Mouse (Mus musculus) limb, embryonic 15.5 days (tissue): ENCODE results near the gene Atp2a1. TPM values are rescaled to one million over a fixed set of nuclear protein-coding genes. Genes with fewer than 3 reads are reported as not detected.
A peak's percentile ranks its signal among the peaks of the same experiment; 100 is the strongest.

ENCODE experiments used
- ATAC-seq: fragments of 200-750 bp; cut with Nextera tagmentation; 2 replicates; pipeline ENCODE4 v1.8.0; 2017; ENCODE audit warnings: low read depth, moderate TSS enrichment; ENCODE audit not compliant: insufficient number of reproducible peaks, low FRiP score, low TSS enrichment
- H3K27ac ChIP-seq: fragments of 300-500 bp; sonication (generic); 2 replicates; pipeline ENCODE4 v1.5.1; 2015; ENCODE audit warnings: moderate library complexity, mild to moderate bottlenecking, inconsistent platforms
- H3K27me3 ChIP-seq: fragments of 300-500 bp; sonication (generic); 2 replicates; pipeline ENCODE4 v1.6.1; 2015; ENCODE audit warnings: inconsistent platforms
- H3K36me3 ChIP-seq: fragments of 300-500 bp; sonication (generic); 2 replicates; pipeline ENCODE4 v1.6.1; 2015; ENCODE audit warnings: inconsistent platforms
- H3K4me1 ChIP-seq: fragments of 300-500 bp; sonication (generic); 2 replicates; pipeline ENCODE4 v1.6.1; 2015; ENCODE audit warnings: inconsistent platforms
- H3K4me2 ChIP-seq: fragments of 300-500 bp; sonication (generic); 2 replicates; pipeline ENCODE4 v1.6.1; 2015; ENCODE audit warnings: mild to moderate bottlenecking, inconsistent platforms
- H3K4me3 ChIP-seq: fragments of 300-500 bp; sonication (generic); 2 replicates; pipeline ENCODE4 v1.5.1; 2015; ENCODE audit warnings: mild to moderate bottlenecking, inconsistent platforms
- H3K9ac ChIP-seq: fragments of 300-500 bp; sonication (generic); 2 replicates; pipeline ENCODE4 v1.6.1; 2015; ENCODE audit warnings: inconsistent platforms
- H3K9me3 ChIP-seq: fragments of 300-500 bp; sonication (generic); 2 replicates; pipeline ENCODE4 v1.6.1; 2016; ENCODE audit warnings: inconsistent platforms
- WGBS: fragments of 180-500 bp; shearing (Covaris S2); methylation state at CpG from one replicate; pipeline ENCODE4 v1.1.7; 2015; 5-methylcytosine and 5-hydroxymethylcytosine counted together
- polyA plus RNA-seq: library from polyadenylated mRNA; unstranded; fragments of >200 nt; fragmentation: Nextera tagmentation; extraction: Ambion mirVana; gene quantifications from 2 replicates; pipeline ENCODE4 v1.2.1, GENCODE M21; 2015

Atp2a1 gene
- polyA plus RNA-seq, 1 experiment from 2014 or later = 82.8 TPM

DNA sequence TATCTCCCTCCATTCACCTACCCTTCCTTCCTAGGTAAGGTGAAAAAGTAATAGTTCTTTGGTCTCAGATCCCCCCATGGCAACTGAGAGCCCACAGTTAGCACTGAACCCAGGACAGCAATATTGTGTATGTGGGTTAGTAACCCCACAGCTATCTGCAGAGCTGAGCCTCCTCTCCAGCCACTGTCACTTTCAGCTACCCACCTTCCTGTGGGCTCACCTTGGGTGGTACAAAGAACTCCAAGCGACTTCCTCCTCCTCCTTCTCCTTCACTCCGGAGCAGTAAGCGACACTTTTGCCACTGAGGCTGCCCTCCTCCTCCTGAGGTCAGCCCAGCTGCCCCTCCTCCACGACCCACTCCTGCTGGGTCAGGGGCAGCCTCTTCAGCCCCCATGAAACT, 8.9 kb upstream of the Atp2a1 start:
- Histone ChIP-seq H3K27ac (no peak overlapping the region), H3K36me3 (peaks cover 57% of the 10 kb centered on the region)

DNA sequence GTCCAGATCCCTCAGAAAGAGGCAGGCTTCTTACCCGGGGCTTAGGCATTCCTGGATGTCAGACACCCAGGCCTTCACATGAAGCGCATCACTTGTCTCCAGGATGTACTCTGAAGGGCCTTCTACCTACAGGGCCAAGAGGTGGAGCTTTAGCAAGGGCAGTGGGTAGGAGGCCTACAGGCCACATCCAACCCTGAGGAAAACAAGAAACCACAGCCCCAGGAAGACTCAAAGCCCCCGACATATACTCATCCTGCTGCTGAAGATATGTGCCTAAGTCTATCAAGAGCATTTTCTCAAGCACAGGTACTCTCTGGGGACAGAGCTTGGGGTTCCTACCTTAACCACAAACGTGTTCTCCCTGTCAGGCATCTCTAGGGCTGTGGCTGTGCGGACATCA, 8.5 kb upstream of the Atp2a1 start:
- Histone ChIP-seq H3K4me2 (no peak overlapping the region), H3K9ac (no peak overlapping the region)
- no peak for ATAC-seq

More for the DNA sequence above, 8.9 kb upstream of the Atp2a1 start:
- ATAC-seq = no peak
- WGBS = 67% methylated on average over 4 of the region's 4 CpGs
- H3K9ac ChIP-seq = no peak overlapping the region
- no peak overlapping the region for H3K4me3 ChIP-seq
- H3K27me3 ChIP-seq = no peaks in the 10 kb centered on the region
- H3K4me1 ChIP-seq = peaks cover 22% of the 10 kb centered on the region
- H3K4me2 ChIP-seq = no peak overlapping the region
- no peaks in the 10 kb centered on the region for H3K9me3 ChIP-seq

GRCm38 (mm10) chr7:126470077-126470476, 7.2 kb upstream of the Atp2a1 start:
- WGBS = 75% methylated on average over 6 of the region's 6 CpGs
- no peaks in the 10 kb centered on the region for H3K9me3 ChIP-seq
- peaks cover 26% of the 10 kb centered on the region for H3K4me1 ChIP-seq
- no peak for ATAC-seq
- H3K9ac ChIP-seq = no peak overlapping the region
- no peak overlapping the region for H3K4me3 ChIP-seq
- no peaks in the 10 kb centered on the region for H3K27me3 ChIP-seq
- no peak overlapping the region for H3K4me2 ChIP-seq
- no peak overlapping the region for H3K27ac ChIP-seq
- peaks cover 66% of the 10 kb centered on the region for H3K36me3 ChIP-seq

More for the DNA sequence above, 8.5 kb upstream of the Atp2a1 start:
- no peak overlapping the region for H3K27ac ChIP-seq
- H3K27me3 ChIP-seq = no peaks in the 10 kb centered on the region
- WGBS = 92% methylated on average over 5 of the region's 5 CpGs
- no peaks in the 10 kb centered on the region for H3K9me3 ChIP-seq
- peaks cover 22% of the 10 kb centered on the region for H3K4me1 ChIP-seq
- peaks cover 62% of the 10 kb centered on the region for H3K36me3 ChIP-seq
- H3K4me3 ChIP-seq = no peak overlapping the region

GRCm38 (mm10) chr7:126467834-126468627, 5.1 kb upstream of the Atp2a1 start:
- Histone ChIP-seq H3K27ac (no peak overlapping the region), H3K9me3 (no peaks in the 10 kb centered on the region), H3K4me1 (peaks cover 30% of the 10 kb centered on the region), H3K4me2 (no peak overlapping the region), H3K36me3 (peaks cover 66% of the 10 kb centered on the region), H3K27me3 (no peaks in the 10 kb centered on the region), H3K9ac (no peak overlapping the region), H3K4me3 (no peak overlapping the region)
- no peak for ATAC-seq
- WGBS = 91% methylated on average over 18 of the region's 18 CpGs

DNA sequence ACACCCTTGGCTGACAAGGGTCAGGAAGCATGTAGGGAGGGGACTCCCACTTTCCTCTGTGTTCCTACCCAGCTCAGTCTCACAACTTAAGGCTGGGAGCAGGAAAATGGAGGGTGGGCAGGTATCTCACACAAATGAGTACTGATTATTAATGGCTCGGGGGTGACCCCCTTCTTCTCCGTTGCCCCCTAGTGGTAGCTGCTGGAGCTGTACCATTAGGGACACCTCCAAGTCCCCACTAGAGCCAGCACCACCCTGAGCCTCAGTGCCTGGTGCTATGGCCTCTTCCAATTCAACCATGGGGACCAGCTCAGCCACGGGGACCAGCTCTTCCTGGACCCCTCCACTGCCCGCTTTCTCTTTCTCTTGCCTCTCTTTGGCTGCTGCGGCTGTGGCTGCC, 4.4 kb upstream of the Atp2a1 start:
- H3K36me3 ChIP-seq = peaks cover 61% of the 10 kb centered on the region
- H3K27me3 ChIP-seq = no peaks in the 10 kb centered on the region
- no peak overlapping the region for H3K9ac ChIP-seq
- H3K4me3 ChIP-seq = no peak overlapping the region
- 74% methylated on average over 5 of the region's 5 CpGs for WGBS
- no peak for ATAC-seq
- no peak overlapping the region for H3K27ac ChIP-seq
- peaks cover 26% of the 10 kb centered on the region for H3K4me1 ChIP-seq
- H3K4me2 ChIP-seq = no peak overlapping the region
- H3K9me3 ChIP-seq = no peaks in the 10 kb centered on the region

DNA sequence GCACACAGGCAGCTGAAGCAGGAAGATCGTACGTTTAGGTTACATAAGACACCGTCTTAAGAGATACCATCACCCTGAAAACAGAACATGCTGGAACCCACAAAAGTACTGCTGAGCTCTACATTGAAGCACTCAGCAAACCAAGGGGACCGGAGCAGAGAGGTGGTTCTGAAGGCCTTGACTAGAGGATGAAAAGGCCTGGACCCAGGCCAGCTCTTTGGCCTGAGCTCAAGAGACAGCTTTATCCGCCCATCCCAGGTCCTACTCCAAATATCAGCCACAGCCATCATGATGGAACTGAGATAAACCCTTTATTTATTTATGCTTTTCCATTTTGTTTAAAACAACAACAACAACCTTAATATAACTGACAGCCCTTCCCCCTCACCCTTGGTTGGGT, 3.8 kb upstream of the Atp2a1 start:
- H3K4me1 ChIP-seq = peaks cover 25% of the 10 kb centered on the region
- WGBS = 83% methylated on average over 5 of the region's 5 CpGs
- H3K27me3 ChIP-seq = no peaks in the 10 kb centered on the region
- no peak overlapping the region for H3K9ac ChIP-seq
- peak overlapping the region; percentile 58; the same call in 1 of the 2 replicates for H3K27ac ChIP-seq
- H3K9me3 ChIP-seq = no peaks in the 10 kb centered on the region
- ATAC-seq = no peak
- no peak overlapping the region for H3K4me2 ChIP-seq
- no peak overlapping the region for H3K4me3 ChIP-seq
- H3K36me3 ChIP-seq = peaks cover 55% of the 10 kb centered on the region

DNA sequence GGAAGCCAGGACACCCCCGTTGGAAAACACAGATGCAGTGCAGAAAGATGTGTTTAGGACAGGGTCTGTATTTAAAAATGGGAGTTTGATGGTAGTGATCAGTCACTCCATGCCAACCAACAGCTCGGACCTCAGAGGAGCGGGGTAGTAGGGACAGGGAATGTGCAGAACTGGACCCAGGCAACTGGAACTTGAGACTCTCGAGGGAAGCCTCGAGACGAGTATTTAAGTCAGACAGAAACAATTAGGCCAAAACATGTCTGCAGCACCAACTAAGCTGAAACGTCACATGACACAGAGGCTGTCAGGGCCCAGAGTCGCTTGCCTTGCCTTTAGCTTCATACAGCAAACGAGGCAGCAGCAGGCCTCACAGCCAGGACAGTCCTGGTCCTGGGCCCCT, 3.2 kb upstream of the Atp2a1 start:
- ATAC-seq = no peak
- no peaks in the 10 kb centered on the region for H3K9me3 ChIP-seq
- peaks cover 49% of the 10 kb centered on the region for H3K36me3 ChIP-seq
- H3K27me3 ChIP-seq = no peaks in the 10 kb centered on the region
- WGBS = 59% methylated on average over 9 of the region's 9 CpGs
- H3K27ac ChIP-seq = peak overlapping the region; percentile 58
- peaks cover 26% of the 10 kb centered on the region for H3K4me1 ChIP-seq
- no peak overlapping the region for H3K9ac ChIP-seq
- no peak overlapping the region for H3K4me2 ChIP-seq
- no peak overlapping the region for H3K4me3 ChIP-seq

DNA sequence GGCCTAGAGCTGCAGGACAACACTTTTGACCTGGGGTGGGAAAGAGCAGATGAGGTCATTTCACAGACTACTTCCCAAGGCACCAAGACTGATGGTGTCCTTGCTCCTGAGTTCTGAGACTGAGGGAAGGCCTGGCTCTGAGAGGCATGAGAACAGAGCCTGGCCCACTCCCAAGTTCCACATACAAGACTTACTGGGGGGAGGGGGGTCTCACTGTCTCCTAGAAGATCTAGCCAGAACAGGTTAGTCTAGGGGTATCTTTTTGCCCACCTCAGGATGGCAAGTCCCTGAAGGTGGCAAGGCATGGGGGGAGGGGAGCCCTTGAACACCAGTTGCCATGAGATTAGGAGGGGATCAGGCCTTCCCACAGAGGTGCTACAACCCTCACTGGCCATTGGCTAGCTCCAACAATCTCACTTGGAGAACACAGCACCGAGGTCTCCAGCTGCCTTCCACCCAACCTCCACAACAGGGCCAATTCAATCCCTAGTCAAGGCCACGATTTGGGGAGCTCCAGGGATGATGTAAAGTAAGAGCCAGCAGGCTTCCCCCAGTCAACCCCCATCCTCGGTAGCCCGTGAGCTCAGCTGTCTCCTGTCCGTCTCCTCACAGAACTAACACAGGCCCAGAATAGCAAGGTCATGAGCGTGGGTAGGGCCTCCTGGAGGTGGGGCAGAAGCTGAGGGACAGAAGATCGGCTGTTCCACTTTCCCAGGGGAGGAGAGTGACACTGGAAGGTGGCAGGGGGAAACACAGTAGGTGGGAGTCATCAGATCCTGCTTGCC, 2.5 kb upstream of the Atp2a1 start:
- Histone ChIP-seq H3K27me3 (no peaks in the 10 kb centered on the region), H3K9me3 (no peaks in the 10 kb centered on the region), H3K4me2 (no peak overlapping the region), H3K27ac (peak overlapping the region; percentile 58), H3K4me3 (no peak overlapping the region), H3K36me3 (peaks cover 44% of the 10 kb centered on the region), H3K9ac (no peak overlapping the region), H3K4me1 (peaks cover 32% of the 10 kb centered on the region)
- peak; percentile 21; the same call in 1 of the 2 replicates for ATAC-seq
- WGBS = 45% methylated on average over 7 of the region's 7 CpGs

DNA sequence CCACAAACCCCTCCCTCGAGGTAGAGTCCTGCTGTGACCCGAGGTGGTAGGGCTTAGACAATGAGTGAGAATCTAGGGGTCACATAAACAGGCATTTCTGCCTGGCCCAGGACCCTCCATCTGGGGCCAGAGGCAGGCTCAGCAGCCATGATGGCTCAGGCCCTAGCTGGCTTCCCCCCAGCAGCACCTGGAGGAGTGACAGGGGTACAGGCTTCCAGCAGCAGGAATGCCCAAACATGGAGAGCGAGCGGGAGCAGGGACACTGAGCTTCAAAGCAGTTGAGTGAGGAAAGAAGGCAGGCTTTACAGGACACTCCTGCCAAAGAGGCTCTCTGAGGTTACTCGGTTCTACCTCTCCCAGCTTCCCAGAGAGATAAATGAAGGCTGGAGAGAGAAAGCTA, 1.9 kb upstream of the Atp2a1 start:
- Histone ChIP-seq H3K4me1 (peaks cover 32% of the 10 kb centered on the region), H3K9me3 (no peaks in the 10 kb centered on the region), H3K4me3 (no peak overlapping the region), H3K4me2 (no peak overlapping the region), H3K27me3 (no peaks in the 10 kb centered on the region), H3K9ac (no peak overlapping the region), H3K27ac (peak overlapping the region; percentile 58; the same call in 1 of the 2 replicates), H3K36me3 (peaks cover 38% of the 10 kb centered on the region)
- ATAC-seq = no peak
- 26% methylated on average over 5 of the region's 5 CpGs for WGBS

DNA sequence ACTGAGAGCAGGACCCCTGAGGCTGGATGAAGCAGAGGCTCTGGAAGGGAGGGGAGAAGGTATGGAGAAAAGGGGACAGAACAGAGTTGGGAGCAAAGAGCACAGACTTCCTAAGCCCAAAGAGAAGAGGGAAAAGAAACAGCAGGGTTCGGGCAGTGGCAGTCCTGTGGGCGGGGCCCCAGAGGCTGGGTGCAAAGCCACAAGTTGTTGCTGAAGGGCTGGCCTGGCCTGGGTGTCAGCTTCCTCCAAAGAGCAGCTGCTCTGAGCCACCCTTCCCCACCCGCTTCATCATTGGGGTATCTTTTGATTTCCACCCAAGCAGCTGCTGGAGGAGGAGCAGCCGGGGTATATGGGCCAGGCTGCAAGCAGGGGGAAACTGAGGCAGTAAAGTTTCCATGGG, 1.2 kb upstream of the Atp2a1 start:
- no peaks in the 10 kb centered on the region for H3K27me3 ChIP-seq
- no peak overlapping the region for H3K4me2 ChIP-seq
- 50% methylated on average over 4 of the region's 4 CpGs for WGBS

DNA sequence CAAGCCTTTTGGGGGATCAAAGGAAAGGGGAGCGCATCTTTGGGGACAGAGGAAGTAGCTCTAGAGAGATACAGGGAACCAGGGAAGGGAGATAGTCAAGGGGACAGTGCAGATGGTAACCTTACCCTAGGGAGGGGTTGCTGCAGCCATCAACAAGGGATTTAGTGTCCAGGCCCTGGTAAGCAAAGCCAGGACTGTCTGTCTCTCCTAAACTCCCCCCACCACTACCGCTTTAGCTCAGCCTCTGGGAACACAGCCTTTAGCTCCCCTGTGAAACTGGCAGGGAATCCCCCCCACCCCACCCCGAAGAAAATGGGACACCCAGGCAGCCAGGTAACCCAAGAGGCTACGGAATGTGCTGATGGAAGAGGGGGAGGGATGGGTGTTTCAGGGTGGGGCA, 639 bp upstream of the Atp2a1 start:
- no peak overlapping the region for H3K9ac ChIP-seq
- no peak overlapping the region for H3K4me3 ChIP-seq
- H3K4me2 ChIP-seq = no peak overlapping the region
- WGBS = 42% methylated on average over 4 of the region's 4 CpGs
- H3K4me1 ChIP-seq = peaks cover 32% of the 10 kb centered on the region
- peaks cover 25% of the 10 kb centered on the region for H3K36me3 ChIP-seq
- no peak for ATAC-seq
- H3K27ac ChIP-seq = peak overlapping the region; percentile 18
- no peaks in the 10 kb centered on the region for H3K27me3 ChIP-seq
- no peaks in the 10 kb centered on the region for H3K9me3 ChIP-seq

More for the DNA sequence above, 1.2 kb upstream of the Atp2a1 start:
- Histone ChIP-seq H3K27ac (peak overlapping the region; percentile 58), H3K36me3 (peaks cover 31% of the 10 kb centered on the region), H3K4me1 (peaks cover 32% of the 10 kb centered on the region), H3K9me3 (no peaks in the 10 kb centered on the region), H3K4me3 (no peak overlapping the region), H3K9ac (no peak overlapping the region)
- no peak for ATAC-seq

DNA sequence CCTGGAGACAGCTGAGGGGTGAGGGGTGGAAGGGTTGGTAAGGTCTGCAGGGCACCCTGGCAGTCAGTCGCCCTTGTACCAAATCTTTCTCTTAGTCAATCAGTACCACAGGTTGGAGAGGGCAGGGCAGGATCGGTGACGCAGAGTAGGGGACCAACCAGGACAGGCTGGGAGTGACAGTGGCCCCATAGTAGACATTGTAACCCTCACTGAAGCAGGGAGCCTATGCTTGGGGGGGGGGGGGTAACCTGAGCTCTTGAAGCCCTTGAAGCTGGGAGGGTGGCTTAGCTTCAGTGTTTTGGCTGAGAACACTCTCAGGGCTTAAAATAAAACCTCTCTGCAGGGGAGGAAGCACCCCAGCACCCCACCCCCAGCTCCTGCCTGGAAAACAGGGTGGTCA, 1.3 kb downstream of the Atp2a1 start:
- ATAC-seq = no peak
- Histone ChIP-seq H3K4me3 (peak overlapping the region; percentile 16; the same call in 1 of the 2 replicates), H3K27ac (peak overlapping the region; percentile 43; the same call in 1 of the 2 replicates), H3K4me2 (no peak overlapping the region), H3K9me3 (no peaks in the 10 kb centered on the region), H3K27me3 (no peaks in the 10 kb centered on the region), H3K36me3 (peaks cover 6% of the 10 kb centered on the region), H3K4me1 (peaks cover 32% of the 10 kb centered on the region), H3K9ac (no peak overlapping the region)
- 66% methylated on average over 3 of the region's 3 CpGs for WGBS
